Mouse (Mus musculus) bone marrow, adult 2 months (tissue): ENCODE data around the gene Scd2. TPM values are rescaled to one million over a fixed set of nuclear protein-coding genes. Genes with fewer than 3 reads are reported as not detected.
A peak's percentile ranks its signal among the peaks of the same experiment; 100 is the strongest.

ENCODE experiments used
- H3K27ac ChIP-seq: fragments of 200-500 bp; 2 replicates; pipeline ENCODE4 v1.5.1; 2012; ENCODE audit warnings: low read depth, mild to moderate bottlenecking, control low read depth, inconsistent platforms, low read length; ENCODE audit not compliant: control insufficient read depth, poor library complexity, insufficient read depth
- H3K4me1 ChIP-seq: fragments of 200-500 bp; 2 replicates; pipeline ENCODE4 v1.6.1; 2011; ENCODE audit warnings: low read length; ENCODE audit not compliant: control insufficient read depth, insufficient read depth
- H3K4me3 ChIP-seq: fragments of 200-500 bp; replicated peaks from 2 replicates; pipeline ENCODE3; 2011; ENCODE audit warnings: mild to moderate bottlenecking, low read depth, low read length, control low read depth; ENCODE audit not compliant: control insufficient read depth
- CTCF ChIP-seq: fragments of 200-500 bp; IDR thresholded peaks from 2 replicates; pipeline ENCODE4 v1.5.1; 2011; ENCODE audit warnings: low read length, control low read depth; ENCODE audit not compliant: control insufficient read depth, insufficient read depth
- POLR2A ChIP-seq: fragments of 200-500 bp; IDR thresholded peaks from 2 replicates; pipeline ENCODE4 v1.6.1; 2011; ENCODE audit warnings: low read depth, mild to moderate bottlenecking, control low read depth, low read length, borderline replicate concordance; ENCODE audit not compliant: control insufficient read depth
- WGBS: fragments of 180-500 bp; shearing (Covaris S2); methylation state at CpG from one replicate; pipeline ENCODE4 v1.1.7; 2018; 5-methylcytosine and 5-hydroxymethylcytosine counted together
- polyA plus RNA-seq: library from polyadenylated mRNA; stranded (reverse); fragments of >200 nt; gene quantifications from 2 replicates; pipeline ENCODE4 v1.2.4, GENCODE M21; 2011; ENCODE audit warnings: low replicate concordance; ENCODE audit not compliant: missing spikeins, insufficient read depth, insufficient read length

Gene Scd2
- polyA plus RNA-seq, 1 experiment: 19.7 TPM

- 61% methylated on average over 5 of the region's 5 CpGs for WGBS
- H3K4me1 ChIP-seq: peaks cover 6% of the 10 kb centered on the region
Observed at GRCm38 (mm10) chr19:44265911-44266337, 27.6 kb upstream of the Scd2 start.

GRCm38 (mm10) chr19:44266458-44266823 lies 27.0 kb upstream of the Scd2 start:
- Histone ChIP-seq H3K4me3 (peak overlapping the region; percentile 47), H3K27ac (no peak overlapping the region; the same call in 1 of the 2 replicates), H3K4me1 (peaks cover 6% of the 10 kb centered on the region)
- WGBS: 15% methylated on average over 6 of the region's 6 CpGs
- TF ChIP-seq POLR2A (no peak), CTCF (no peak)

More at GRCm38 (mm10) chr19:44265911-44266337, 27.6 kb upstream of the Scd2 start:
- Histone ChIP-seq H3K27ac (no peak overlapping the region; the same call in 1 of the 2 replicates), H3K4me3 (no peak overlapping the region)
- TF ChIP-seq POLR2A (no peak), CTCF (no peak)

DNA sequence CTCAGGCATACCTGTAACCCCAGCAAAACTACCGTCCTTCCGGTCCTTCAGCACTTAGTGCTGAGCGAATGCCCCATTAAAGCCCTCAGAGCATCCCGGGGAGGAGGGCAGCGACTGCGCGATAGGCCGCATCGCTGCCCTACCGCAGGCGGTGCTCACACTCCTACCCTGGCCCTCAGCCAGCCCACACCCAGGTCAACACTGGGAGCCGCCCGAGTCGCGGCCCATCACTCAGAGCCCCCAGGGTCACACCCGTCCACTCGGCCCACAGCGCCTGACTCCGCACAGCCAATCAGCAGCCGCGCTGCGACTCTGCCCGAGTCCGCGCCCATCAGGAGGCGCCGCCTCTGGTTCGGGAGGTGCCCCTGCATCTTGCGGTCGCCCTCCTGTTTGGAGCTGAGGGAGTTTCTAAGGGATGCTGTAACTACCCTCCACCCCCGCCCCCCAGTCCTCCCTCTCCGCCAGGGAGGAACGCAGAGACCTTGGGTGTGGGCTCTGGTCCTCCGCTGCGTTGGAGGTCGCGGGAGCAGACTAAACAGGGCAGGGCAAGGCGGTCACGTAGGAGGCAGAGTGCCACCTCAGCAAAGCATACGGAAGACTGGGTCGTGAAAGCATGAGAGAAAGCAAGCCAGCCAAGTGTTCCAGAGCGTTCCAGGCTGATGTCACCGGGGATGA lies 26.5 kb upstream of the Scd2 start:
- H3K4me3 ChIP-seq: peak overlapping the region; percentile 47
- under 1% methylated on average over 43 of the region's 43 CpGs for WGBS
- peaks cover 6% of the 10 kb centered on the region for H3K4me1 ChIP-seq
- peak overlapping the region; percentile 55; the same call in 1 of the 2 replicates for H3K27ac ChIP-seq
- TF ChIP-seq POLR2A (no peak; the same call in 1 of the 2 replicates), CTCF (no peak)

DNA sequence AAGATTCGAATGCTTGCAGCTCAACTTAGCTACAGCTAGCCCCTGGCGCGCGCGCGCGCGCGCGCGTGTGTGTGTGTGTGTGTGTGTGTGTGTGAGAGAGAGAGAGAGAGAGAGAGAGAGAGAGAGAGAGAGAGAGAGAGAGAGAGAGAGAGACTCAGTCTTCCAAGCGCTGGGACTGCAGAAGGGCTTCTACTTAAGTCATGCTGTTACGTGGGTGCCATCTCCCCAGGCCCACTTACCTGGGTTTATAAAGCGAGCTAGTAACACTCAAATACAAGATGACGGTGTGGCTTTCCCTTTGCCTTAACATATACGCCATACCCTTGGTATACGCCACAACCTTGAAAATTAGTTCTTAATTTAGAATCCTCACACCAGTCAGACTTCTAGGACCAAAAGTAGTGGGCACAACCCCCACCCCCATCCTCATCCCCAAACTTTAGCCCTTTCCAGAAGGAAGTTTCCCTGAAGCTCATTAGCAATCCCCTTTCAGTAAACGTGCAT lies 25.9 kb upstream of the Scd2 start:
- Histone ChIP-seq H3K4me3 (peak overlapping the region; percentile 47), H3K4me1 (peaks cover 6% of the 10 kb centered on the region), H3K27ac (no peak overlapping the region)
- TF ChIP-seq POLR2A (no peak), CTCF (no peak)
- WGBS: 24% methylated on average over 18 of the region's 18 CpGs

DNA sequence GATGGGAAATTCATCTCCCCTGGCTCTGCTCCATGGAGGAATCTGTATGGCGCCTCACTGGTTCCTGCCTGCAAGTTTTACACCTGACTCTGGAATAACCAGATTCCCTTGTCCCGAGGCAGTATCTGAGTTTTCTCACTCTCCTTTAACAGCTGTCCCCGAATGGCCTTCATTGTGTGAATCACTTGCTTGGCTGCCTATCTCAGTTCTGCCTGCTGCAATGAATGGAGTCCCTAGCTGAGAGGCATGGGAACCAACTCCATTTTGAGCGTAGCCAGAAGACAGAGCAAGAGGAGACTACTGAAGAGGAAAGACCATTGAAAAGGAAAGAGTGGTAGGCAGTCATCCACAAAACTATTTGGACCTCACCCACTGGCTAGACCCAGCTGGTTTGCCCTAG lies 19.8 kb upstream of the Scd2 start:
- Histone ChIP-seq H3K4me1 (no peaks in the 10 kb centered on the region), H3K27ac (no peak overlapping the region), H3K4me3 (no peak overlapping the region)
- no peak for TF ChIP-seq POLR2A
- TF ChIP-seq CTCF: no peak
- WGBS: 83% methylated on average over 4 of the region's 4 CpGs

DNA sequence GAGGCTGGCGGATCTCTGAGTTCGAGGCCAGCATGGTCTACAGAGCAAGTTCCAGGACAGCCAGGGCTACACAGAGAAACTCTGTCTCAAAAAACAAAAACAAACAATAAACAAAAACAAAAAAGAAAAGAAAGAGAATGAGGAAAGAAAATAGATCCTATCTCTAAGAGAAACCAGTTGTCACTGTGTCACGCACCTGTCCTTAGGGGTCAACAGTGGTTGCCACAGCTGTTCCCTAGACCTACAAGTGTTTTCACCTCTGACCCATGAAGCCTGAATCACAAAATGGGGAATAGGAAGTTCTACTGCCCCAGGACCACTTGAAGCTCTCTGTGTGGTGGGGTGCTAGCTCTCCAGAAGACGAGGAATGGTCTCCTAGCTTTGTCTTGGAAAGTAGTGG lies 19.0 kb upstream of the Scd2 start:
- Histone ChIP-seq H3K4me1 (no peaks in the 10 kb centered on the region), H3K4me3 (no peak overlapping the region), H3K27ac (no peak overlapping the region)
- 85% methylated on average over 4 of the region's 4 CpGs for WGBS
- TF ChIP-seq CTCF: no peak
- TF ChIP-seq POLR2A: no peak

DNA sequence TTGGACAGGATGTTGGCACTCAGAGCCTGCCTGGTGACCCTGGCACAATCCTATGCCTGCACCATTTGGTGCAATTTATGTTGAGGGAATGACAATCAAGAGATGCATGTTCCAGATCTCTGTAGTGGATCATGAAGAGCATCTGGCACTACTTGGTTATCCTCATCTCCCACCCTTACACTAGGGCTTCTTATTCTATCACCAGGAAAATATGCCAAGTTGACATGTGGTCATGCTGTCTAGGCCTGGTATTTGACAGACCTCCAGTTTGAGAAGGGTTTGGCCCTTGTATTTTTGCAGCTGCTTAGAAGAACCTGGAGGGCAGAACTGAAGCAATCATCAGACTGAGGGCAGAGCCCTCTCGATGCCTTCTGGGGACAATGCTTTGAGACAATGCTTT lies 18.1 kb upstream of the Scd2 start:
- Histone ChIP-seq H3K4me1 (no peaks in the 10 kb centered on the region), H3K4me3 (no peak overlapping the region), H3K27ac (no peak overlapping the region)
- TF ChIP-seq CTCF: no peak
- no peak for TF ChIP-seq POLR2A
- 72% methylated on average over 1 of the region's 1 CpGs for WGBS

GRCm38 (mm10) chr19:44276861-44277260 lies 16.6 kb upstream of the Scd2 start:
- 75% methylated on average over 5 of the region's 5 CpGs for WGBS
- TF ChIP-seq CTCF: no peak
- TF ChIP-seq POLR2A: no peak

More at GRCm38 (mm10) chr19:44276861-44277260, 16.6 kb upstream of the Scd2 start:
- Histone ChIP-seq H3K27ac (no peak overlapping the region), H3K4me3 (no peak overlapping the region), H3K4me1 (peaks cover 2% of the 10 kb centered on the region; the same call in 1 of the 2 replicates)
